Mouse (Mus musculus) liver, postnatal 0 days (tissue): ENCODE measurements around the gene Elmo1.

Source experiments
- CTCF ChIP-seq: sonication (generic); IDR thresholded peaks from 2 replicates; pipeline ENCODE4 v1.5.1; 2016; ENCODE audit warnings: antibody characterized with exemption, low read depth
- EP300 ChIP-seq: IDR thresholded peaks from 2 replicates; pipeline ENCODE4 v1.6.1; 2016; ENCODE audit warnings: antibody characterized with exemption, low read depth, mild to moderate bottlenecking

- TF ChIP-seq CTCF (no peak), EP300 (no peak)
These were observed 27.3 kb downstream of the Elmo1 start for GRCm38 (mm10) chr13:20117691-20118090.
